Mouse (Mus musculus) left cerebral cortex, postnatal 36 days (tissue): ENCODE results near the gene Prickle2. TPM values are rescaled to one million over a fixed set of nuclear protein-coding genes. Genes with fewer than 3 reads are reported as not detected.

ENCODE experiments used
- DNase-seq, 2 experiments: peaks; one replicate each; pipeline ENCODE4 v3.0.0; 2021 to 2022; ENCODE audit warnings: low spot score in 2 of 2, mixed read lengths in 1 of 2
- intact Hi-C: fragments of 180-260 bp; cut with DNase I; formaldehyde crosslinking; loops from one replicate; pipeline ENCODE4 v1.15.1; 2025
- total RNA-seq, 2 experiments: library from RNA; stranded (reverse); gene quantifications; 2 replicates each; pipeline ENCODE4 v1.2.3; 2021

The Prickle2 gene
- total RNA-seq, 2 experiments from 2014 or later = 164 to 189 TPM

DNA sequence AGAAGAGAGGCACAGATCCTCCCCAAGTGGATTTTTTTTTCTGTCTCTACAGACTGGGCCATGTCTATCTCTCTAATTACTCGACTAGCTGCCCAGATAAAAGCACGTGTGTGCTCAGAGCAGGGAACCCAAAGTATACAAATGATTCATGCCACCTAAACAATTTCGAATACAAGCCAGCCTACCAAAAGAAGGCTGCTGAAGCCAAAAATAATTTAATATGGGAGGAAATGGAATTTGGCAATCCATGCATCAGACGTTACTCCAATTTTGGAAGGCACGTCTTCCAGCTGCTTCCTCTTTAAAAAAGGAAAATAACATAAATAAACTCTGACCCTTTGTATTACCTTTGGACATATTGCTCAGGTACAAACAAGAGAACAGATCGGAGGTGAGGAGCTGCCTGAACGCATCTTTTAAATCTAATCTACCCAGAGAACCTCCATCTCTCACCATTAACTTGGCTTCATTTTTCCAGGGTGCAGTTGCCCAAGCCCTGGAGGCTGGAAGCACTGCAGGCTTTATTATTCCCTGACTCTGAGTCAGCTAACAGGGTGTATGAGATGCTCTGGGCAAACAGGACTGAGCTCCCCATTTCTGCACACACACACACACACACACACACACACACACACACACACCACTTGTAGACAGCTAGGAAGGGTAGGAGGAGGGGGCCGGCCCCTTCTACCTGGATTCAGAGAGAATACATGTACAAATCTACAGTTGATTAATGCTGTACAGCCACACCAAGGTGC is 172.5 kb downstream of the Prickle2 start:
- DNase-seq = no peak
- intact Hi-C loops = loop anchor here (2.0 to 10.0 kb wide), 4 partner anchors 55 to 194 kb away; no protein-coding TSS in a partner anchor

DNA sequence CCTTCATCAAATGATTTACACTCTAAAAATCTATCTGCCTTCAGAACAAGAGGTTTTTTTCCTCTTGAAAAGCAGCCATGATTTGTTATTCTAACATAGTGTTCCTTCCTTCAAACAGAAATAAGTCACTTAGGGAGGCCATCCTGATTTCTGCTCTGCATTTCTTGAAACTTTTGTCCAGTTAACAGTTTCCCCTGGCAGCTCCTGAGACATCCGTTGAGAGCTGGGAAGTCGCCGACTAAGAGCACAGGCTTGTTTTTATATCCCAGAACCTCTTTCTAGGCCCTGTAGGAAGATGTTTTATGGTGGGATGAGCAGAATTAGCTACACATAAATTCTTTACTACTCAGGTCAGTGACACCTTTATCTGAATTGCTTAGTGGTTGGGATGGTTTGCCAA is 173.1 kb downstream of the Prickle2 start:
- intact Hi-C loops = loop anchor here (2.0 to 10.0 kb wide), 4 partner anchors 54 to 194 kb away; no protein-coding TSS in a partner anchor
- DNase-seq = no peak

DNA sequence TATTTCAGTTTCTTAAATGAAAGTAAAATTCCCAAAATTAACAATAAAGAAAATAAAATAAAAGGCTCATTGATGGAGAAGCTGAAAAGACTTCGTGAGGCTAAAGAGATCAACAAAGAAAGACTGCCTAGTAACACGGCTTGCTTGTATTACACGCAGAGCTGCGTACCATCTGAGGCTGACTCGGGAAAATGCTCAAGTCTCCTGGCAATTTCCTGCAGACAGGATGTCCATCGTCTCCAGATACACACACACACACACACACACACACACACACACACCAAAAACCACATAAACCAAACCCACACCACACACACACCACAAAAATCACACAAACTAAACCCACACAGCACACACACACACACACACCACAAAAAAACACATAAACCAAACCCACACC is 173.6 kb downstream of the Prickle2 start:
- DNase-seq = no peak
- intact Hi-C loops = loop anchor here (2.0 to 10.0 kb wide), 4 partner anchors 54 to 195 kb away; no protein-coding TSS in a partner anchor

DNA sequence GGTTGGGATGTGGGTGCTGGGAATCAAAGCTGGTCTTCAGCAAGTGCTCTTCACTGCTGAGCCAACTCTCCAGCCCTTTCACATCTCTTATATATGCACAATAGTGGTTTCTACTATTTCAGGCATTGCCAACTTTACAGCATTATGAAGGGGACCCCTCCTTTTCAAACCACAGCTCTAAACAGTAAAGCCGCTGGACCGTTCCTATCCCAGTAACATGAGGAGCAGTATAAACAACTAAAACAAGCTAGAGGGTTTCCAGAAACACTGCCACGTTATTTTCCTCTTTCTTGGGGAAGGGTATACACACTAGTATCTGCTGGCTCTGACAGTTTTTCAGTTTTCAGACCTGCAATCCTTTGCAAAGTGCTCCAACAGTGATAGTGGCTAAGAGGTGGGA is 179.7 kb downstream of the Prickle2 start:
- intact Hi-C loops = no loop called here
- no peak for DNase-seq

DNA sequence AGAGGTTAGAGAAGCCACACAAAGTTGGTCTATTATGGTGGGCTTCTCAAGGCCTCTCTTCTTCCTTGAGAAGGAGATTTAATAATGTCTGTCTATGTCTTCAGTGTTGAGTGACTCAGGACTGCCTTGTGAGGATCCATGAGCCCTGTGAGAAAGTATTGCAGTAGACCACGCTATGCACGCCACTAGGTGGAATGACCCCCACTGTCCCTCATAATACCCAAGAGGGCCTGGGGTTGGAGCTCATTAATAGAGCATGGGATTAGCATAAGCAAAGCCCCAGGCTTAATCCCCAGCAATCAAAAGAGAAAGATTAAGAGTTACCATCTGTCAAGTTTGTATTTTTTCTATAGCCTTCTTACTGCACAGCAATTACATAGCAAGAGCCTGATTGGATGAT is 180.3 kb downstream of the Prickle2 start:
- intact Hi-C loops = no loop called here
- DNase-seq = no peak

DNA sequence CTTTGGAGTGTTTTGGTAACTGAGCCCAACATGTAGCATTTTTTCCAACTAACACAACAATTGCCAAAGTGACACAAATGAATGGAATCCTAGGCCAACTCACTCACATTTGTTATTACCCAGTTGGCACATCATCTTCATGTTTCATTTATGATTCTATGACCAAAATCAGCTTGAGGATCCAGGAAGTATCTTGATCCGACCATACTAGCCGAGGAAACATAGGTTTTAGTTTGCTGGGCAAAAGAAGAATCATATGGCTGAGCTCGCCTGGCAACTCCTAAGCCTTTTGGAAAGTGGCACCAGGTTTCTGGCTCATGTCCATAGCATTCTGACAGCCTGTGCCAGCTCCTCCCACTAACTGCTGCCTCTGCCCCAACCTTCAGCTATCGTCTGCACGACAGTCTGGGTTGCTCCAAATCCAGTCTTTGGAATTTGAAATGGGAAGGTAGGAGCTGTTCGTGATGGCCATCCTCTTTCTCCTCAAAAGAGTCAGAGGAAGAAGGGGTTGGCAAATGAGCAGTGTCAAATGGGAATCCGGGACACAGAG is 184.4 kb downstream of the Prickle2 start:
- DNase-seq = peak; percentile 76 to 84
- intact Hi-C loops = no loop called here

DNA sequence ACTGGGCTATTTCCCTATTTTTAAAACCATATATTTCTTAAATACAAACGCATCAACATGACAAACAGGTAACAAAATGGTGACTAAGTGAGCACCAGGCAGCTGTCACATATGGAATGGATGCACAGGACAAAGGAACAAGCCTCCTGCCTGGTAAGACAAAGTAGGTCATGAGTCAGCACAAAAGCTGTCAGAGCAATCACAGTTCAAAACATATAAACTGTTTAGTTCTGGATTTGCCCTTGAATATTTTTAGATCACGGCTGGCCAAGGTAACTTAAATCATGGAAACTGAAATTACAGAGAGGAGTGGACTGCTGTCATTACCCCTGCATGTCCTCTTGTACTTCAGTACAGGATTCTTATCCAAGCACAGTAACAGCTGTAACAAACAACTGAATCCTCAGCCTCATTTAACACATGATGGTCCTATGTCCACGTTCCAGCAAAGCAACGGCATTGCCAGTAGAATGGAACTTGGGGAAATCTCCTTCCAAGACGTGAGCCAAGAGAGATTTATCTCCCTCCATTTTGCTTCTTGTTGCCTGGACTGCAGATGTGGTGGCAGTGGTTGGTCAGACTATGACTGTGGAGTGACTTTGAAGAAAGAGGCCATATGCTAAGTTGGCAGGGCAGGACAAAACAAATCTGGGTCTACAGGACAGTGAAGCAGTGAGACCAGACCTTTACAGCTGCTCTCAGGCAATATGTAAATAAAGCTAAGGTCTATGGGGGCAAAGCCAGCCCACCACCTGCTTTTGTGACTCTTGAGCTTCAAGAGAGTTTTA is 185.7 kb downstream of the Prickle2 start:
- intact Hi-C loops = no loop called here
- DNase-seq = no peak

DNA sequence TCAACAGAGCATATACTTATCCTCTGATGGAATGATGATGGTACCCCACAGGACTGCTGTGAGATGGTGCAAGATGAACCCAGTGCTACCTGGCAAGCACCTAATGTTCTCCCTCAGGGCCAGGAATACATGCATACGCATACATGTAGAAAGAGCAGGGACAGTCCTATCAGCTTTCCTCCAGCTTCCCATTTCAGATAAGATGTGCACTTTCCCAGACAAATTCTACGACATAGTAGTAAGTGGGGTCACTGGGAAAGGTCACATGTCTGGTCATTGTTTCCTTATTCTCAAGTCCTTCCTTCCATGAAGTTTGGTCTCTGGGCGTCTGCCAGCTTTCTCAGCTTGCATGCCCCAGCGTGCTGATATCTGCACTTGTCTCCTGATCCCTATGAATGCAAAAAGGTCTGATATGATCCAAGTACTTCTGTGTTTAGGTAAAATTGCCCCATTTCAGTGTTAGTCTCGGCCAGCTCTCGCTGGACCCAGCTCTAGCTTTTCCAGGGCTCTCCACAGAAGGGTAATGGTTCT is 187.5 kb downstream of the Prickle2 start:
- intact Hi-C loops = no loop called here
- no peak for DNase-seq

DNA sequence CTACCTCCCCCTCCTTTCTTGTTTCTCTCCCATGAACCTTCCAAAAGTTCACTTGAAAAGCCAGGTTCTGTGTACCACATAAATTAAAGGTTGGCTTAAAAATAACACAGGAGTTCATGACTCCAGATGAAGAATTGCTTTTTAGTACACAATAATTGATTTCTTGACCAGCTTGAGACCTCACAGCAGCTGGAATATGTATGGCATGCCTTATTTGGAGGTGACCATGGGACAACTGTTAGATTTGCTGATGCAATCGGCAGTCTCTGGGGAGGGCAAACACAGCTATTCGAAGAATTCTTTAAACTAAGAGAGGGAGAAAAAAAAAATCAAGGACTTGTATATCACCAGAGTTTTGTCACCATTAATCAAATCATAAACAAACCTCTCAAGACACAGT is 189.0 kb downstream of the Prickle2 start:
- intact Hi-C loops = no loop called here
- no peak for DNase-seq

DNA sequence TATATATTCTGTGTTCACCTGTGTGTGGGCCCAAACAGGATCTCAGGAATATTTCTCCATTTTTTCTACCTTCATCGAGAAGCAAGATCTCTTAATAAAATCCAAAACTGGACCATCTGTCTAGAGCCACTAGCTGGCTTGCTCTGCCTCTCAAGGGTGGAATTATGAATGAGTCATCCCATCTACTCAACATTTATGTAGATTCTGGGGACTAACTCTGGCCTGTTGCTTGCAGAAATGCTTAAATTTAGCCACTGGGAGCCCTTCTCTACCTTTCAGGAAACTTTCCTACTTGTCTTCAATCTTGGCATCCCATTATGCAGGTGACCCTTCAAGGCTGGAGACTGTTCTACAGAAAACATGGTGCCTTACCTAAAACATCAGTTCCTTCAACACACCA is 194.0 kb downstream of the Prickle2 start:
- intact Hi-C loops = no loop called here
- DNase-seq = no peak

DNA sequence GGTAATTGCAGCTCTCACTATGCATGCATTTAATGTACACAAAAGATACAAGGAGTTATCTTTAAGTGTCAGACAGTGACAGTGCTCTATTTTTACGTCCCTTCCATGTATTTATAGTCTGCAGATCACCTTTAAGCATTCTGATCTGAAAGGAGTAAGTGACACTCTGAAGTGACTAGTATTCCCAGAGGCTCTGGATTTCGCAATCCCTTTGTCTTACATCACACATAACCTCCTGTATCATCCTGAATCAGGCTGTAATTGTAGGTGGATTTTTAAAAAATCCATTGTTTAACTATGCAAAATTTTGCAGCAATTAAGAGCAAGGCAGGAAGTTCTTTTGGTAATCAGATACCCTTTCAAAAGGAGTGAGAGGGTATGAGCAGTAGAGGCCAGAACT is 196.2 kb downstream of the Prickle2 start:
- intact Hi-C loops = no loop called here
- no peak for DNase-seq

DNA sequence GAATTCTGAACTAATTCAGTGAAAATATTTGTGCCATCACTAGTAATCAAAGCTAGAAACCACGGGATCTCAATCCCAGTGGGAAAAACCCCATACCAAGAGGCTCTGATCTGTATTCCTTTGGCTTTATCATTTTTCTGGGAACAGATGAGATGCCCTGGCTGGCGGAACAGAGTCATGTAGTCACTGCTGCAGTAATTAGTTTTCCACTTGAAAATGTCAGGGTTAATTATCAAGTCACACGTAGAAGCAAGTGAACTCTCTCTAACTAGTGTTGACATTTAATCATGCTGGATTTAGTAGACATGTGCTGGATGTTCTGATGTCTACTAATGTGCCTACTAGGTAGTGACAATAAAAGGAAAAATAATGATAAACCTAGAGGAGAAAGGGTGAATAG is 199.7 kb downstream of the Prickle2 start:
- intact Hi-C loops = no loop called here
- no peak for DNase-seq

DNA sequence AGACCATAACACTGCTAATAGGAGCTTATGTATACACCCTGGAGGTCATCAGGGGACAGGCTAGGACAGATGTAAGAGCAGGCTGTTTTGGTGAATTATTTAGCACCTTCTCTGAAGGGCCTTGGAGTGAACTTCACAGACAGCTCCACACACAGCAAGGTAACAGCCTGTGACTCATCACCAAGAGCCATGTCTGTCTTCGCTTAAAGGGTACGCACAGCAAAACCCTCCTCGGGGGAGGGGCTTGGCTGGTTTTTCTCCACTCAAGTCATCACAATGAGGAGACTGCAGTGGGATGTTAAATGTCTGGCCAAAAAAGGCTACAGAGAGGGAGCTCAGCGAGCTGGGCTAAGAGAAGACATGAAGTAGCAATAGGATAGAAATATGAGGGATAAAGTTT is 206.5 kb downstream of the Prickle2 start:
- intact Hi-C loops = no loop called here
- DNase-seq = no peak

DNA sequence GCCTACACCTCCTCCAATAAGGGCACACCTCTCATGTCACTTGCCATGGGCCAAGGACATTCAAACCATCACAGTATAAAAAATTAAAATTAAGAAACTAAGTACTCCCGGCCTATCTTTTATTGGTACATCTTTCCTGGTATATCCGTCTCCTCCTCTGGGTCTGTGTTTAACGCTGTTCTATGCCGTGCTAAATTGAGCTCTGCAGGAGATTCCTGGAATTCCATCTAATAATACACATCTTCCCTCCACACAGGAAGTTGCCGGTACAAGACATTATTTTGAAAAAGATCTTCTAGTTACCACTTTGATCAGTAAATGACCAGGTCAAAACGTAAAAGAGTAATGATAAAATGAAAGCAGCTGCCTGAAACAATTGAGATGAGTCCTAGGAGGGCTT is 207.4 kb downstream of the Prickle2 start:
- intact Hi-C loops = no loop called here
- DNase-seq = no peak

DNA sequence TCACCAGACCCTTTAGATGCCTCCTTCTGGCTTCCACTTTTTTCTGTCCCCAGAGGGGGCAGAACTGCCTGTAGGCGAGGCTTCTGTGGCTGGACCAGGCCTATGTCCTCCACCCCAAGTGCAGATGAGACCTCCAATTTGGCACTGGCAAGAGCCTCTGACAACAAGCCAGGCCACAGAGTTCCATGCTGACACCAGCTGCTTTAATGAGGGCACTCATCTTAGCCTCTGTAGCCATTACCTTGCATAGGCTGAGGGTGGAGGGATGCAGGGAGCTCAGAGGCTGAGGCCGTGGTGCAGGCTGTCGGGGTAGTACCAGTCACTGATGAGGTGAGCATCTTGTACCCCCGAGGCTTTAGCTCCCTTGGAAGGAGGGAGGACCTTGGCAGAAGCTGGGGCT is 208.7 kb downstream of the Prickle2 start:
- DNase-seq = no peak
- intact Hi-C loops = no loop called here

DNA sequence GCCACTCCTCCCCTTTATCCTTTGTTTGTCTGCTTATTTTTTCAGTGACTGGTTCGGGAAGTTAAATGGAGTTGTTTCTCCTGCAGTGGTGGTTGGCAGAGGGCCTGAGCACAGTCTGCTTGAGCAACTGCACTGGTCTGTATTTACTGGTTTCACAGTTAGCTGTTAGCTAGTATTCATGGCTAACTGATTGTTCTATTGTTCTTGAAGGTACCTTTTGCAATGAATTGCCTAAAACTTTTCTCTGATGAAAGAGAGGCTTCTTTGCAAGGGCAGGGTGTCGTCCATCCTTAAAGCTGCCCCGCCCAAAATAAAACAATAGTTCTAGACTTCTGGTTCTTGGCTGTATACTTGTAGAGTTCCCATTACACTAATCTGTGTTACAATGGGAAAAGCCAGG is 210.5 kb downstream of the Prickle2 start:
- DNase-seq = no peak
- intact Hi-C loops = no loop called here

DNA sequence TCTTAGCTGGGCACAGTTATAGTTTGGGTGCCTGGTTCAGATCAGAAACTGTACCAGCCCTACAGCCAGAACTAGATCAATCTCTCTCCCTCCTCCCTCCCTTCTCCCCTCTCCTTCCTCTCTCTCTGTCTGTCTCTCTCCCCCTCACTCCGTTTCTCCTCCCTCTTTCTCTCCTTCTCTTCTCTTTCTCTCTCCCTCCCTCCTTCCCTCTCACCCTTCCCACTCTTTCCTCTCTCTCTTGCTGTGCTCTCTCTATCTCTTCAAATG is 224.3 kb downstream of the Prickle2 start:
- DNase-seq = no peak

DNA sequence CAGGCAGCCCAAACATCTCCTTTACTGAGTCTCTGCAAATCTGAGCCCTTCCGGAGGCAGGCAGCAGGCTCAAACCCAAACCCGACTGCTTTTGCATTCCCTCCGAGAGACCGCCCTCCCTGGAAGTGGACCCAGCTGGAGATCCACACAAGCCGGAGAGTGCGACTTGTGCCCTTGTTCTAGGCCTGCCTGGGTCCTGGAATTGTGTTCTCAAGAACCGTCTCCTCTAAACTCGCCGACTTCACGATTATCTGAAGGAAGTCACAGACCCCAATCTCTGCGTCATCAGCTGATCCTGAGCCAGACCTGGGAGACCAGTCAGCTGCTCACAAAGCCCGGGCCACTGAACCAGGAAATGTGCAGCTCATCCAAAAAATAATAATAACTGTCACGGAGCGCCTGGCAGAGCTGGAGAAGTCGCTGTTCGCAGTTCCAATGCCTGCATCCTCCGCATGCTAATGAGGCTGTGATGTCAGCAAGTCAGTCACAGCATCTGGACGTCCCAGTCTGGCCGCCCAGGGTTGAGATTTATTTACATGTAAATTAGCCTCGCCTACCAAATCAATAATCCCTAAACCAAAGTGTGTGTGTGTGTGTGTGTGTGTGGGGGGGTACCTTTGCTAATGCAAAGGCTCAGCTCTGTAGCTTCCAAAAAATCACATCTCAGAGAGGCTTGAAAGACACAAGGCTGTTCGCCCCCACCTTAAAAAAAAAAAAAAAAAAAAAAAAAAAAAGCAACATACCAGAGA is 224.8 kb downstream of the Prickle2 start:
- intact Hi-C loops = loop anchor here (2.0 to 5.0 kb wide), 3 partner anchors 184 to 246 kb away; no protein-coding TSS in a partner anchor
- peak; percentile 79 to 80 for DNase-seq

More for the DNA sequence above, 224.3 kb downstream of the Prickle2 start:
- intact Hi-C loops = loop anchor here (2.0 to 5.0 kb wide), 3 partner anchors 183 to 246 kb away; no protein-coding TSS in a partner anchor

DNA sequence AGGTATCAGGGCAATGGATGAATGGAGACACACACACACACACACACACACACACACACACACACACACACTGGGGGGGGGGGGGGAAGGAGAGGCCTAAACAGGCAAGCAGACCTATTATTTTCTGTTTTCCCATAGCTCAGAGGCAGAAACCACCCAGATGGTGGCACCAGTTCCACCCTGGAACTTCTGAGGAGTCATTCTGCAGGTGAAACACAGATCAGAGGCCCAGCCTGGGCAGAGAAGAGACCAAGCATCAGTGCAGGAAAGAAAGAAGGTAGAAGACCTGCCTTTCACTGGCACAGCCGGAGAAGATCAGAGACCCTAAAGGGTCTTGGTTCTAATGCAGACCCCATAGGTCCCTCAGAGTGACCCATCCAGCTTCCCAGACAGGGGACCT is 227.3 kb downstream of the Prickle2 start:
- intact Hi-C loops = loop anchor here (2.0 to 10.0 kb wide), 3 partner anchors 54 to 164 kb away; no protein-coding TSS in a partner anchor
- DNase-seq = no peak

DNA sequence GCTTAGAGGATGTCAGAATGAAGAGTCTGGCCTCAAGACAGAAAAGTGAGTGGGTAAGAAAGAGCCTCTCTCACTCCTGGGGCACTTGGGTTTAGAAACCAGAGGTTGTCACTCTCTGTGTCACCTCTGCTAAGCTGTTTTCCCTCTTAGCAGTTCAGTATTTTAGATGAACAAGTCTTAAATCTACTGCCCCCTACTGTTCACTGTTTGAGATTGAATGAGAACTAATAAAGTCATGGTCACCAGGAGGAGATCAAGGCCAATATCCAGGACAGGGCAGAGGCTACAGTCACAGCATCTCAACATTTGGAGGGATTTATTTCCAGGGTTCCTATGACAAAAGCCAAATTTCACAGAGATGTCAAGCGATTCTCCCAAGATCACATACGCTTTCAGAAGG is 228.3 kb downstream of the Prickle2 start:
- intact Hi-C loops = loop anchor here (2.0 to 10.0 kb wide), 3 partner anchors 53 to 165 kb away; no protein-coding TSS in a partner anchor
- no peak for DNase-seq
